Mouse (Mus musculus): ENCODE measurements at regions not wholly inside any gene's neighbourhood (a gene's known extent, or its start where the extent isn't known, plus 50 kb on each side); places are given as distances from the start of the nearest gene placed in this dataset.

GRCm38 (mm10) chr2:92544364-92545151 is 54.9 kb upstream of the Chst1 start:
- no peak overlapping the region for H3K27ac ChIP-seq (ENCODE audit: insufficient read depth, low read length)
- H3K4me3 ChIP-seq (ENCODE audit: insufficient read depth, low read length) = no peak overlapping the region
- no peaks in the 10 kb centered on the region for H3K4me1 ChIP-seq (ENCODE audit: control insufficient read depth, insufficient read depth, low read length)
- TF ChIP-seq CTCF (IDR thresholded peaks at IDR 0.05; ENCODE audit: borderline replicate concordance, insufficient read depth, low read length) = no peak
- TF ChIP-seq POLR2A (IDR thresholded peaks at IDR 0.05; ENCODE audit: low read depth, low read length) = no peak

DNA sequence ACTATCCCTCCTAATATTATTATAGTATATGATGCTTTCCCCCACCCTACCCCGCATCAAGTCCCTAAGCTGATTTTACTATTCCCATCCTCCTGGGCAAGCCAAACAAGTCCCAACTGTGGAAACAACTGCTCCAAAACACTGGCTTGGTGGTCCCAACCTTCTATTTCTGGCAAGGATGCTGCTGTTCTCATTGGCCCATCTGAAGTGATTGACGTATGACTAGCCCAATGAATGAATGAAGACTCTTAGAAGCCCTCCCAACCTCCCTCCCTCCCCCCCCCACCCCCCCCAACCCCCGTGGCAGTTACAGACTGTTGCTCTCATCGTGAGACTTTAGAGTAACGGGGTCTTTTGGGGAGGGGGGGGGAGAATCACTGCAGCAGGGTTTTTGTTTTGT is 58.7 kb upstream of the Chst1 start:
- TF ChIP-seq POLR2A (IDR thresholded peaks at IDR 0.05; ENCODE audit: low read depth, low read length) (no peak), CTCF (IDR thresholded peaks at IDR 0.05; ENCODE audit: borderline replicate concordance, insufficient read depth, low read length) (no peak)
- H3K4me3 ChIP-seq (ENCODE audit: insufficient read depth, low read length) = no peak overlapping the region
- H3K4me1 ChIP-seq (ENCODE audit: control insufficient read depth, insufficient read depth, low read length) = no peaks in the 10 kb centered on the region
- H3K27ac ChIP-seq (ENCODE audit: insufficient read depth, low read length) = no peak overlapping the region

DNA sequence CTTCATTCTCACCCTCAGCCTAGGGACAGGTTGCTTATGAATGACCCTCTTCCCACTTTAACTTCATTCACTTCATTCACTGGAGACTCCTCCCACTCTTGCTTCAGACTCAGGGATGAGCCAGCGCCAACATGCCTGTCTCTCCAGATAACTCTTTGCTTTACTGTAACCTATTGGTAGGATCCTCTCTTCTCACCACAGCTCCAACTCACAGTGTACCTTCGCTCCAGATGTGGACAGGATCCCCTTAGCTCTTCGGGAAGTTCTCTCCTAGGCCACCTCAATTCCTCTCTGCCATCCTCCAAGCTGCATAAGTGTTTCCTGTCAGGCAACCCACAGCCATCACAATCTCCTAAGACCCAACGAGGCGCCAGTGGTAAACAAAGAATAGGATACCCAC is 67.5 kb upstream of the Chst1 start:
- no peak for TF ChIP-seq CTCF (IDR thresholded peaks at IDR 0.05; ENCODE audit: borderline replicate concordance, insufficient read depth, low read length)
- TF ChIP-seq POLR2A (IDR thresholded peaks at IDR 0.05; ENCODE audit: low read depth, low read length) = no peak
- H3K27ac ChIP-seq (ENCODE audit: insufficient read depth, low read length) = no peak overlapping the region
- no peak overlapping the region for H3K4me3 ChIP-seq (ENCODE audit: insufficient read depth, low read length)
- no peaks in the 10 kb centered on the region for H3K4me1 ChIP-seq (ENCODE audit: control insufficient read depth, insufficient read depth, low read length)

DNA sequence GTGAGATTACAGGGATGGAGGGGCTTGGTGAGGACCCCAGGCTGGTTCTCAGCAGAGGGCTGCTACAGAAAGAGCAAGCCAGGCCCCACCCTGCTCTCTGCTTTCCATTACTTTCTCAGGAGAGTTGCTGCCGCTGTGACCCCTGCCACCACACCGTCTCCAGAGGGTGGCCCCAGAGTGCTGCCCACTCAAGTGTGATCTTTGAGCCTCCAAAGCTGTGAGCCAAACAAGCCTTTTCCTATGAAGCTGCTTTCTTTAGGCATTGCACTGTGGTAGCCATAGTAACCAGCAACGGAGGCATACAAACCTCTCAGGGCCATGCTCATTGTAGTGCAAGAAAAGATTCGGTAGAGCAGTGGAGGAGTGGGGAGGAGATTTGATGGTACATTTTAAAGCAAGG is 68.8 kb upstream of the Chst1 start:
- H3K4me1 ChIP-seq (ENCODE audit: control insufficient read depth, insufficient read depth, low read length) = no peaks in the 10 kb centered on the region
- H3K4me3 ChIP-seq (ENCODE audit: insufficient read depth, low read length) = no peak overlapping the region

DNA sequence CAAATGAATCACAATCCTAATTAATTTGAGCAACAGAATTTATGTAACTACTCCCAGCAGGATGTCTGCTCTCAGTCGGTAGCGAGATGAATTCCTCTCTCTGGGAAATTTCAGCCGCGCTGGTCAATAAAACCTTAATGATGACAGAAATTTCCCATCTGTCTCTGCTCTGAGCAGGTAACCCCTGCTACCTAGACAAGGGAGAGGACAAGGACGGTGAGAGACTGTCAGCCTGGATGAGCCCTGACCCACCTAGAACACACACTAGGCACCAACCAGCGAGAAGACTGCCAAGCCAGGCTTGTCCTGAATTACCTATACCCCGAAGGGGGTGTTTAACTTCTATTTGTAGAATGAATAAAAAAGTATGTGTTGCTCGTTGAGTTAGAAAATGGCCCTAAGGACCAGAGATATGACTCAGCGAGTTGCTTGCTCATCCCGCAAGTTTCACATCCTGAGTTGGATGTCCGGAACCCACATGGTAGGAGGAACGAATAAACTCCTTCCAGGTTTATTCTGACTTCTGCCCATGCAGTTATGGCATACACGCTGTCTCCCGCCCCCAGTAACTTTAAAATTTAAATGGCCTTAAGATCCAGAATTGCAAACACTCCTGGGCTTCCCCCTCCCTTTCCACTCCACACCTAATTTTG is 69.5 kb upstream of the Slc35c1 start:
- TF ChIP-seq CTCF (IDR thresholded peaks at IDR 0.05; ENCODE audit: borderline replicate concordance, insufficient read depth, low read length) (no peak), POLR2A (IDR thresholded peaks at IDR 0.05; ENCODE audit: low read depth, low read length) (no peak)
- Histone ChIP-seq H3K4me1 (ENCODE audit: control insufficient read depth, insufficient read depth, low read length) (no peaks in the 10 kb centered on the region), H3K27ac (ENCODE audit: insufficient read depth, low read length) (no peak overlapping the region), H3K4me3 (ENCODE audit: insufficient read depth, low read length) (peak overlapping the region; percentile 11; the same call in 1 of the 2 replicates)

More for the DNA sequence above, 68.8 kb upstream of the Chst1 start:
- no peak overlapping the region for H3K27ac ChIP-seq (ENCODE audit: insufficient read depth, low read length)
- no peak for TF ChIP-seq POLR2A (IDR thresholded peaks at IDR 0.05; ENCODE audit: low read depth, low read length)
- no peak for TF ChIP-seq CTCF (IDR thresholded peaks at IDR 0.05; ENCODE audit: borderline replicate concordance, insufficient read depth, low read length)

DNA sequence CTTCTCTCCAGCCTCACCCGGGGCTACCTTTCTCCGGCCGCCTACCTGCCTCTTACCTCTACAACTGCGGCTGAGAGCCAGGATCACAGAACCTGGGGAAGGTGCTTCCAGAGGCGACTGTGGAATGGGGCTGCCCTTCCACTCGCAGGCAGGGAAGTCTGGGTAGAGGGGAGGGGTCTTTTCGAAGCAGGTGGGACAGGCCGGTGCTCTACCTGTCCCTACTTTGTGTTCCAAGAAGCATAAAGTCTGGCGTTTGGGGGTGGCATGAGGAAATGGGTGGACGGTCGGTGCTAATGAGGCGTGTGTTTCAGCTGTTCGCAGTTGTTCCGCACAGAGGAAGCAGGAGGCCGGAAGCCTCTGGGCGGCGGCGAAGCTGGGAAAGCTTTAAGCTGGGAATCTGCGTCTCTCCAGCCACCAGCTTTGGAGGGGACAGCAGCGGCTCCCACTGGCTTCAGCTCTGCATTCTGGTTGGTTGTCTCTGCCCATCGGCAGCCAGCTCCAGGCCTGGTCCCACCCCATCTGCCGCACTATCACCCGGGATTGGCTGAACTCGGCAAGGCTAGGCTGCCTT is 68.8 kb upstream of the Slc35c1 start:
- H3K4me1 ChIP-seq (ENCODE audit: control insufficient read depth, insufficient read depth, low read length) = no peaks in the 10 kb centered on the region
- H3K27ac ChIP-seq (ENCODE audit: insufficient read depth, low read length) = no peak overlapping the region
- peak; percentile 42; the same call in 1 of the 2 replicates for TF ChIP-seq POLR2A (IDR thresholded peaks at IDR 0.05; ENCODE audit: low read depth, low read length)
- no peak for TF ChIP-seq CTCF (IDR thresholded peaks at IDR 0.05; ENCODE audit: borderline replicate concordance, insufficient read depth, low read length)
- H3K4me3 ChIP-seq (ENCODE audit: insufficient read depth, low read length) = peak overlapping the region; percentile 11; the same call in 1 of the 2 replicates

GRCm38 (mm10) chr2:92528119-92528830 is 67.9 kb upstream of the Slc35c1 start:
- Histone ChIP-seq H3K27ac (ENCODE audit: insufficient read depth, low read length) (no peak overlapping the region), H3K4me3 (ENCODE audit: insufficient read depth, low read length) (no peak overlapping the region), H3K4me1 (ENCODE audit: control insufficient read depth, insufficient read depth, low read length) (no peaks in the 10 kb centered on the region)
- TF ChIP-seq CTCF (IDR thresholded peaks at IDR 0.05; ENCODE audit: borderline replicate concordance, insufficient read depth, low read length) (no peak), POLR2A (IDR thresholded peaks at IDR 0.05; ENCODE audit: low read depth, low read length) (no peak)

- TF ChIP-seq CTCF (IDR thresholded peaks at IDR 0.05; ENCODE audit: borderline replicate concordance, insufficient read depth, low read length) (no peak), POLR2A (IDR thresholded peaks at IDR 0.05; ENCODE audit: low read depth, low read length) (no peak)
- Histone ChIP-seq H3K4me3 (ENCODE audit: insufficient read depth, low read length) (no peak overlapping the region), H3K27ac (ENCODE audit: insufficient read depth, low read length) (no peak overlapping the region), H3K4me1 (ENCODE audit: control insufficient read depth, insufficient read depth, low read length) (no peaks in the 10 kb centered on the region)
These were observed 66.5 kb upstream of the Slc35c1 start for GRCm38 (mm10) chr2:92526676-92527395.

DNA sequence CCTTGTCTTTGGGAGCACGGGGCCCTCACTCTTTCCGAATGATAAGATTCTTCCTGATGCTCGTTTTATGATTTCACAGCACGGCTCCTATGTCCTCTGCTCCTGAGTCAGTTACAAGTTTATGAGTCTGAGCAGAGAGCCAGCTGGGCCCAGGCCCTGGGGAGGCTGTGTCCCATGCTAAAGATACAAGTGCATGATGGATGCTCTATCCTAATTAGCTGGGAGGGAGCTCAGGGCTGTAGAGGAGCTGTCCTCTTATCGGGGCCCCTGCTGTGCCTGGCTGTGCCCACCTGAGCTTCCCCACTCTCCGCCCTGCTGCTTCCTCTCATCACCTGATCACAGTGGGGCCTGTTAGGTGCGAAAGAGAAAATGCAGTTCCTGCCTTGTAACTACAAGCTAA is 65.3 kb upstream of the Slc35c1 start:
- no peaks in the 10 kb centered on the region for H3K4me1 ChIP-seq (ENCODE audit: control insufficient read depth, insufficient read depth, low read length)

More for the DNA sequence above, 65.3 kb upstream of the Slc35c1 start:
- no peak overlapping the region for H3K4me3 ChIP-seq (ENCODE audit: insufficient read depth, low read length)
- H3K27ac ChIP-seq (ENCODE audit: insufficient read depth, low read length) = no peak overlapping the region
- TF ChIP-seq POLR2A (IDR thresholded peaks at IDR 0.05; ENCODE audit: low read depth, low read length) (no peak), CTCF (IDR thresholded peaks at IDR 0.05; ENCODE audit: borderline replicate concordance, insufficient read depth, low read length) (no peak)

Data from embryonic fibroblast, embryonic 13.5 days (primary cell).